Mouse (Mus musculus) cerebellum, adult 2 months (tissue): Measurements from ENCODE around the gene Rere.

ENCODE experiments used
- CTCF ChIP-seq: fragments of 200-500 bp; IDR thresholded peaks from 2 replicates; pipeline ENCODE4 v1.5.1; 2011; ENCODE audit warnings: low read depth, mild to moderate bottlenecking, control low read depth, low read length, moderate library complexity, borderline replicate concordance; ENCODE audit not compliant: insufficient read depth
- POLR2A ChIP-seq: fragments of 200-500 bp; IDR thresholded peaks from 2 replicates; pipeline ENCODE4 v1.6.1; 2011; ENCODE audit warnings: low read length, control low read depth, borderline replicate concordance; ENCODE audit not compliant: insufficient read depth

GRCm38 (mm10) chr4:150375448-150375935, 94.0 kb downstream of the Rere start:
- TF ChIP-seq CTCF (no peak), POLR2A (no peak)
